Mouse (Mus musculus) limb, embryonic 12.5 days (tissue): ENCODE measurements around the gene Hnrnpab. TPM values are rescaled to one million over a fixed set of nuclear protein-coding genes. Genes with fewer than 3 reads are reported as not detected.
A peak's percentile ranks its signal among the peaks of the same experiment; 100 is the strongest.

Experiments used
- ATAC-seq: fragments of 200-750 bp; cut with Nextera tagmentation; 2 replicates; pipeline ENCODE4 v1.8.0; 2017; ENCODE audit warnings: low read depth, moderate TSS enrichment; ENCODE audit not compliant: insufficient number of reproducible peaks, insufficient read depth, low FRiP score, low TSS enrichment
- H3K27ac ChIP-seq: fragments of 300-500 bp; sonication (generic); 2 replicates; pipeline ENCODE4 v1.5.1; 2016; ENCODE audit warnings: mild to moderate bottlenecking, moderate library complexity
- H3K27me3 ChIP-seq: fragments of 300-500 bp; sonication (generic); 2 replicates; pipeline ENCODE4 v1.6.1; 2016; ENCODE audit warnings: mild to moderate bottlenecking, moderate library complexity
- H3K36me3 ChIP-seq: fragments of 300-500 bp; sonication (generic); 2 replicates; pipeline ENCODE4 v1.6.1; 2016; ENCODE audit warnings: mild to moderate bottlenecking, moderate library complexity
- H3K4me1 ChIP-seq: fragments of 300-500 bp; sonication (generic); replicated peaks from 2 replicates; pipeline ENCODE4 v1.6.1; 2016
- H3K4me2 ChIP-seq: fragments of 300-500 bp; sonication (generic); 2 replicates; pipeline ENCODE4 v1.6.1; 2016; ENCODE audit warnings: mild to moderate bottlenecking, moderate library complexity
- H3K4me3 ChIP-seq: fragments of 300-500 bp; sonication (generic); replicated peaks from 2 replicates; pipeline ENCODE4 v1.5.1; 2016; ENCODE audit warnings: mild to moderate bottlenecking
- H3K9ac ChIP-seq: fragments of 300-500 bp; sonication (generic); replicated peaks from 2 replicates; pipeline ENCODE4 v1.6.1; 2016; ENCODE audit warnings: mild to moderate bottlenecking, moderate library complexity
- H3K9me3 ChIP-seq: fragments of 300-500 bp; sonication (generic); 2 replicates; pipeline ENCODE4 v1.6.1; 2016; ENCODE audit warnings: mild to moderate bottlenecking, moderate library complexity
- WGBS: fragments of 180-500 bp; shearing (Covaris S2); methylation state at CpG from one replicate; pipeline ENCODE4 v1.1.7; 2016; 5-methylcytosine and 5-hydroxymethylcytosine counted together
- polyA plus RNA-seq: library from polyadenylated mRNA; unstranded; fragments of >200 nt; fragmentation: Nextera tagmentation; extraction: Ambion mirVana; gene quantifications from 2 replicates; pipeline ENCODE4 v1.2.1, GENCODE M21; 2016

The Hnrnpab gene
- polyA plus RNA-seq, 1 experiment from 2014 or later: 732 TPM

- no peak for ATAC-seq
- WGBS: 97% methylated on average over 1 of the region's 1 CpGs
- Histone ChIP-seq H3K4me3 (no peak overlapping the region), H3K36me3 (peaks cover 61% of the 10 kb centered on the region), H3K27ac (no peak overlapping the region), H3K4me2 (no peak overlapping the region), H3K27me3 (no peaks in the 10 kb centered on the region), H3K4me1 (peaks cover 10% of the 10 kb centered on the region), H3K9ac (no peak overlapping the region), H3K9me3 (0 out of 2 replicates have a peak, but pooled peaks cover 6% of the 10 kb centered on the region)
Observed at GRCm38 (mm10) chr11:51587059-51587458, 19.6 kb downstream of the Hnrnpab start.

GRCm38 (mm10) chr11:51586411-51586810, 20.2 kb downstream of the Hnrnpab start:
- Histone ChIP-seq H3K4me2 (no peak overlapping the region), H3K9me3 (0 out of 2 replicates have a peak, but pooled peaks cover 6% of the 10 kb centered on the region), H3K4me1 (peaks cover 10% of the 10 kb centered on the region), H3K4me3 (no peak overlapping the region), H3K9ac (no peak overlapping the region), H3K36me3 (peaks cover 54% of the 10 kb centered on the region), H3K27ac (0 out of 2 replicates have a peak overlapping the region, but pooled peaks have one; percentile 19), H3K27me3 (no peaks in the 10 kb centered on the region)
- WGBS: 94% methylated on average over 13 of the region's 13 CpGs
- ATAC-seq: no peak

- H3K36me3 ChIP-seq: peaks cover 48% of the 10 kb centered on the region
- H3K4me3 ChIP-seq: peak overlapping the region; percentile 70
- H3K9ac ChIP-seq: peak overlapping the region; percentile 78
- peak overlapping the region; percentile 93 for H3K27ac ChIP-seq
- H3K27me3 ChIP-seq: no peaks in the 10 kb centered on the region
- no peak for ATAC-seq
- peaks cover 10% of the 10 kb centered on the region for H3K4me1 ChIP-seq
- WGBS: 71% methylated on average over 8 of the region's 8 CpGs
- H3K4me2 ChIP-seq: peak overlapping the region; percentile 83
- 0 out of 2 replicates have a peak, but pooled peaks cover 6% of the 10 kb centered on the region for H3K9me3 ChIP-seq
Observed at GRCm38 (mm10) chr11:51585608-51586252, 20.9 kb downstream of the Hnrnpab start.

- H3K9ac ChIP-seq: peak within 1 kb of the TSS; percentile 78
- peak; percentile 84 for ATAC-seq
- H3K4me1 ChIP-seq: peaks cover 10% of the 10 kb centered on the region
- no peaks in the 10 kb centered on the region for H3K27me3 ChIP-seq
- peaks cover 42% of the 10 kb centered on the region for H3K36me3 ChIP-seq
- under 1% methylated on average over 59 of the region's 59 CpGs for WGBS
- H3K27ac ChIP-seq: peak within 1 kb of the TSS; percentile 93
- 0 out of 2 replicates have a peak, but pooled peaks cover 6% of the 10 kb centered on the region for H3K9me3 ChIP-seq
- peak within 1 kb of the TSS; percentile 70 for H3K4me3 ChIP-seq
- peak within 1 kb of the TSS; percentile 83 for H3K4me2 ChIP-seq
Observed at GRCm38 (mm10) chr11:51584431-51585248, 22.0 kb downstream of the Hnrnpab start, which contains the start of gene Phykpl. TSS of gene Phykpl (plus strand) at chr11:51584757.

- Histone ChIP-seq H3K4me3 (peak overlapping the region; percentile 70), H3K36me3 (peaks cover 36% of the 10 kb centered on the region), H3K4me1 (peaks cover 10% of the 10 kb centered on the region), H3K9ac (peak overlapping the region; percentile 78), H3K27me3 (no peaks in the 10 kb centered on the region), H3K27ac (peak overlapping the region; percentile 93), H3K4me2 (peak overlapping the region; percentile 83), H3K9me3 (0 out of 2 replicates have a peak, but pooled peaks cover 3% of the 10 kb centered on the region)
- WGBS: 24% methylated on average over 9 of the region's 9 CpGs
- ATAC-seq: no peak
Observed at GRCm38 (mm10) chr11:51584057-51584430, 22.6 kb downstream of the Hnrnpab start.

GRCm38 (mm10) chr11:51582713-51583112, 23.9 kb downstream of the Hnrnpab start:
- Histone ChIP-seq H3K27ac (no peak overlapping the region), H3K27me3 (no peaks in the 10 kb centered on the region), H3K36me3 (peaks cover 22% of the 10 kb centered on the region), H3K4me2 (no peak overlapping the region), H3K4me3 (no peak overlapping the region), H3K9ac (no peak overlapping the region), H3K4me1 (peaks cover 13% of the 10 kb centered on the region), H3K9me3 (no peaks in the 10 kb centered on the region)
- no peak for ATAC-seq
- 17% methylated on average over 8 of the region's 8 CpGs for WGBS

- ATAC-seq: no peak
Observed at GRCm38 (mm10) chr11:51579024-51579423, 27.6 kb downstream of the Hnrnpab start.

GRCm38 (mm10) chr11:51577587-51577986, 29.1 kb downstream of the Hnrnpab start:
- Histone ChIP-seq H3K4me2 (no peak overlapping the region), H3K4me3 (no peak overlapping the region), H3K4me1 (peaks cover 3% of the 10 kb centered on the region; the same call in 1 of the 2 replicates), H3K36me3 (0 out of 2 replicates have a peak, but pooled peaks cover 11% of the 10 kb centered on the region), H3K9ac (no peak overlapping the region), H3K27ac (no peak overlapping the region), H3K27me3 (no peaks in the 10 kb centered on the region), H3K9me3 (no peaks in the 10 kb centered on the region)
- no peak for ATAC-seq
- 81% methylated on average over 7 of the region's 7 CpGs for WGBS

More at GRCm38 (mm10) chr11:51579024-51579423, 27.6 kb downstream of the Hnrnpab start:
- WGBS: 71% methylated on average over 4 of the region's 4 CpGs
- H3K9ac ChIP-seq: no peak overlapping the region
- H3K27ac ChIP-seq: no peak overlapping the region
- no peak overlapping the region for H3K4me2 ChIP-seq
- H3K9me3 ChIP-seq: no peaks in the 10 kb centered on the region
- 0 out of 2 replicates have a peak, but pooled peaks cover 6% of the 10 kb centered on the region for H3K36me3 ChIP-seq
- H3K4me1 ChIP-seq: peaks cover 3% of the 10 kb centered on the region
- H3K4me3 ChIP-seq: no peak overlapping the region
- no peaks in the 10 kb centered on the region for H3K27me3 ChIP-seq

- Histone ChIP-seq H3K9ac (no peak overlapping the region), H3K27ac (no peak overlapping the region), H3K4me2 (no peak overlapping the region), H3K4me3 (no peak overlapping the region), H3K4me1 (peaks cover 8% of the 10 kb centered on the region; the same call in 1 of the 2 replicates), H3K27me3 (no peaks in the 10 kb centered on the region), H3K36me3 (0 out of 2 replicates have a peak, but pooled peaks cover 11% of the 10 kb centered on the region), H3K9me3 (no peaks in the 10 kb centered on the region)
- no peak for ATAC-seq
- WGBS: 83% methylated on average over 4 of the region's 4 CpGs
Observed at GRCm38 (mm10) chr11:51576454-51576853, 30.2 kb downstream of the Hnrnpab start.

- Histone ChIP-seq H3K4me3 (no peak overlapping the region), H3K27me3 (no peaks in the 10 kb centered on the region), H3K4me2 (no peak overlapping the region), H3K36me3 (peaks cover 7% of the 10 kb centered on the region), H3K9me3 (no peaks in the 10 kb centered on the region), H3K27ac (no peak overlapping the region), H3K9ac (no peak overlapping the region), H3K4me1 (peaks cover 5% of the 10 kb centered on the region; the same call in 1 of the 2 replicates)
- ATAC-seq: no peak
- WGBS: 91% methylated on average over 4 of the region's 4 CpGs
Observed at GRCm38 (mm10) chr11:51568801-51569200, 37.8 kb downstream of the Hnrnpab start.

- H3K9ac ChIP-seq: no peak overlapping the region
- WGBS: 84% methylated on average over 6 of the region's 6 CpGs
- no peak for ATAC-seq
Observed at GRCm38 (mm10) chr11:51565951-51566350, 40.7 kb downstream of the Hnrnpab start.

More at GRCm38 (mm10) chr11:51565951-51566350, 40.7 kb downstream of the Hnrnpab start:
- no peak overlapping the region for H3K4me2 ChIP-seq
- peaks cover 5% of the 10 kb centered on the region for H3K36me3 ChIP-seq
- no peaks in the 10 kb centered on the region for H3K4me1 ChIP-seq
- H3K9me3 ChIP-seq: no peaks in the 10 kb centered on the region
- H3K27me3 ChIP-seq: no peaks in the 10 kb centered on the region
- no peak overlapping the region for H3K4me3 ChIP-seq
- H3K27ac ChIP-seq: no peak overlapping the region
